Mouse (Mus musculus) hindbrain, embryonic 13.5 days (tissue): ENCODE results near the gene Sv2b. TPM values are rescaled to one million over a fixed set of nuclear protein-coding genes. Genes with fewer than 3 reads are reported as not detected.
"Not testable (repeated sequence)": the region's sequence is repeated elsewhere in the genome, so short reads cannot be mapped to it uniquely, and the experiment has no call there.

Experiments used
- ATAC-seq: fragments of 200-750 bp; cut with Nextera tagmentation; 2 replicates; pipeline ENCODE4 v1.8.0; 2017; ENCODE audit warnings: moderate TSS enrichment; ENCODE audit not compliant: low FRiP score
- H3K27ac ChIP-seq: fragments of 300-500 bp; sonication (generic); 2 replicates; pipeline ENCODE4 v1.5.1; 2015; ENCODE audit warnings: inconsistent platforms, mild to moderate bottlenecking, moderate library complexity
- H3K27me3 ChIP-seq: fragments of 300-500 bp; sonication (generic); 2 replicates; pipeline ENCODE4 v1.6.1; 2015; ENCODE audit warnings: mild to moderate bottlenecking, inconsistent platforms
- H3K36me3 ChIP-seq: fragments of 300-500 bp; sonication (generic); 2 replicates; pipeline ENCODE4 v1.6.1; 2015; ENCODE audit warnings: mild to moderate bottlenecking, inconsistent platforms
- H3K4me1 ChIP-seq: fragments of 300-500 bp; sonication (generic); replicated peaks from 2 replicates; pipeline ENCODE4 v1.6.1; 2015; ENCODE audit warnings: inconsistent platforms
- H3K4me2 ChIP-seq: fragments of 300-500 bp; sonication (generic); 2 replicates; pipeline ENCODE4 v1.6.1; 2015; ENCODE audit warnings: inconsistent platforms, mild to moderate bottlenecking, moderate library complexity
- H3K4me3 ChIP-seq: fragments of 300-500 bp; sonication (generic); 2 replicates; pipeline ENCODE4 v1.5.1; 2015; ENCODE audit warnings: mild to moderate bottlenecking, inconsistent platforms
- H3K9ac ChIP-seq: fragments of 300-500 bp; sonication (generic); 2 replicates; pipeline ENCODE4 v1.6.1; 2015; ENCODE audit warnings: mild to moderate bottlenecking, inconsistent platforms
- H3K9me3 ChIP-seq: fragments of 300-500 bp; sonication (generic); 2 replicates; pipeline ENCODE4 v1.6.1; 2016; ENCODE audit warnings: inconsistent platforms
- WGBS: fragments of 180-500 bp; shearing (Covaris S2); methylation state at CpG from one replicate; pipeline ENCODE4 v1.1.7; 2015; 5-methylcytosine and 5-hydroxymethylcytosine counted together
- polyA plus RNA-seq: library from polyadenylated mRNA; unstranded; fragments of >200 nt; fragmentation: Nextera tagmentation; extraction: Ambion mirVana; gene quantifications from 2 replicates; pipeline ENCODE4 v1.2.1, GENCODE M21; 2015

The Sv2b gene
- polyA plus RNA-seq, 1 experiment from 2014 or later, result 8.9 TPM

- H3K4me3 ChIP-seq, result no peak overlapping the region
- no peaks in the 10 kb centered on the region for H3K36me3 ChIP-seq
- no peak for ATAC-seq
- no peak overlapping the region for H3K4me2 ChIP-seq
- H3K4me1 ChIP-seq, result peaks cover 6% of the 10 kb centered on the region; the same call in 1 of the 2 replicates
- no peaks in the 10 kb centered on the region for H3K27me3 ChIP-seq
- H3K9me3 ChIP-seq, result no peaks in the 10 kb centered on the region
- H3K9ac ChIP-seq, result no peak overlapping the region
- WGBS, result 43% methylated on average over 8 of the region's 8 CpGs
- no peak overlapping the region for H3K27ac ChIP-seq
Observed at GRCm38 (mm10) chr7:75240754-75241507, 68.1 kb downstream of the Sv2b start.

- WGBS, result 95% methylated on average over 1 of the region's 1 CpGs
- Histone ChIP-seq H3K27me3 (no peaks in the 10 kb centered on the region), H3K36me3 (no peaks in the 10 kb centered on the region), H3K4me2 (no peak overlapping the region), H3K9ac (no peak overlapping the region), H3K9me3 (no peaks in the 10 kb centered on the region), H3K27ac (no peak overlapping the region), H3K4me3 (no peak overlapping the region), H3K4me1 (peaks cover 6% of the 10 kb centered on the region; the same call in 1 of the 2 replicates)
- ATAC-seq, result no peak
Observed at GRCm38 (mm10) chr7:75236386-75236785, 72.7 kb downstream of the Sv2b start.

- Histone ChIP-seq H3K27me3 (no peaks in the 10 kb centered on the region), H3K4me2 (no peak overlapping the region), H3K9me3 (peaks cover 6% of the 10 kb centered on the region; the same call in 1 of the 2 replicates), H3K4me1 (no peaks in the 10 kb centered on the region), H3K9ac (no peak overlapping the region), H3K27ac (no peak overlapping the region), H3K4me3 (no peak overlapping the region), H3K36me3 (no peaks in the 10 kb centered on the region)
- ATAC-seq, result no peak
- WGBS, result 90% methylated on average over 4 of the region's 4 CpGs
Observed at GRCm38 (mm10) chr7:75224206-75224605, 84.9 kb downstream of the Sv2b start.

GRCm38 (mm10) chr7:75222704-75223431 is 86.2 kb downstream of the Sv2b start:
- Histone ChIP-seq H3K4me1 (no peaks in the 10 kb centered on the region), H3K4me2 (no peak overlapping the region), H3K4me3 (no peak overlapping the region), H3K27ac (no peak overlapping the region), H3K9ac (no peak overlapping the region), H3K9me3 (peaks cover 6% of the 10 kb centered on the region; the same call in 1 of the 2 replicates), H3K27me3 (no peaks in the 10 kb centered on the region), H3K36me3 (no peaks in the 10 kb centered on the region)
- ATAC-seq, result no peak
- 80% methylated on average over 7 of the region's 7 CpGs for WGBS

- Histone ChIP-seq H3K27ac (no peak overlapping the region), H3K36me3 (no peaks in the 10 kb centered on the region), H3K9me3 (peaks cover 6% of the 10 kb centered on the region; the same call in 1 of the 2 replicates), H3K4me1 (no peaks in the 10 kb centered on the region), H3K4me3 (no peak overlapping the region), H3K9ac (no peak overlapping the region), H3K4me2 (no peak overlapping the region), H3K27me3 (no peaks in the 10 kb centered on the region)
- WGBS, result 38% methylated on average over 1 of the region's 1 CpGs
- no peak for ATAC-seq
Observed at GRCm38 (mm10) chr7:75220786-75221185, 88.3 kb downstream of the Sv2b start.

- Histone ChIP-seq H3K36me3 (no peaks in the 10 kb centered on the region), H3K9ac (no peak overlapping the region), H3K4me1 (no peaks in the 10 kb centered on the region), H3K27ac (no peak overlapping the region), H3K9me3 (peaks cover 6% of the 10 kb centered on the region; the same call in 1 of the 2 replicates), H3K4me2 (no peak overlapping the region), H3K27me3 (no peaks in the 10 kb centered on the region), H3K4me3 (no peak overlapping the region)
- no peak for ATAC-seq
Observed at GRCm38 (mm10) chr7:75220296-75220695, 88.8 kb downstream of the Sv2b start.

- H3K27me3 ChIP-seq, result no peaks in the 10 kb centered on the region
- no peak overlapping the region for H3K9ac ChIP-seq
- H3K9me3 ChIP-seq, result peaks cover 6% of the 10 kb centered on the region; the same call in 1 of the 2 replicates
- H3K36me3 ChIP-seq, result no peaks in the 10 kb centered on the region
- H3K4me2 ChIP-seq, result no peak overlapping the region
- no peaks in the 10 kb centered on the region for H3K4me1 ChIP-seq
- no peak overlapping the region for H3K27ac ChIP-seq
- no peak overlapping the region for H3K4me3 ChIP-seq
- WGBS, result 91% methylated on average over 7 of the region's 7 CpGs
- no peak for ATAC-seq
Observed at GRCm38 (mm10) chr7:75216180-75216579, 92.9 kb downstream of the Sv2b start.

- no peaks in the 10 kb centered on the region for H3K36me3 ChIP-seq
- H3K9me3 ChIP-seq, result no peaks in the 10 kb centered on the region
- H3K9ac ChIP-seq, result no peak overlapping the region
- no peaks in the 10 kb centered on the region for H3K27me3 ChIP-seq
- peak overlapping the region; percentile 44 for H3K27ac ChIP-seq
- no peak overlapping the region for H3K4me2 ChIP-seq
- 59% methylated on average over 4 of the region's 4 CpGs for whole genome bisulfite sequencing
- H3K4me3 ChIP-seq, result no peak overlapping the region
- H3K4me1 ChIP-seq, result peaks cover 5% of the 10 kb centered on the region
- ATAC-seq, result no peak
Observed at GRCm38 (mm10) chr7:75209221-75209641, 99.8 kb downstream of the Sv2b start.

- H3K4me3 ChIP-seq, result no peak overlapping the region
- no peaks in the 10 kb centered on the region for H3K36me3 ChIP-seq
- H3K27ac ChIP-seq, result no peak overlapping the region
- no peaks in the 10 kb centered on the region for H3K9me3 ChIP-seq
- WGBS, result 64% methylated on average over 3 of the region's 3 CpGs
- no peaks in the 10 kb centered on the region for H3K27me3 ChIP-seq
- peaks cover 5% of the 10 kb centered on the region for H3K4me1 ChIP-seq
- no peak overlapping the region for H3K9ac ChIP-seq
- no peak for ATAC-seq
- no peak overlapping the region for H3K4me2 ChIP-seq
Observed at GRCm38 (mm10) chr7:75207965-75208644, 101.0 kb downstream of the Sv2b start.

GRCm38 (mm10) chr7:75206671-75207070 is 102.4 kb downstream of the Sv2b start:
- Histone ChIP-seq H3K4me2 (no peak overlapping the region), H3K4me3 (no peak overlapping the region), H3K27me3 (no peaks in the 10 kb centered on the region), H3K9ac (no peak overlapping the region), H3K36me3 (no peaks in the 10 kb centered on the region), H3K4me1 (peaks cover 5% of the 10 kb centered on the region), H3K9me3 (no peaks in the 10 kb centered on the region), H3K27ac (no peak overlapping the region)
- ATAC-seq, result no peak
- WGBS, result 89% methylated on average over 3 of the region's 3 CpGs

- Histone ChIP-seq H3K4me3 (no peak overlapping the region), H3K36me3 (no peaks in the 10 kb centered on the region), H3K4me2 (no peak overlapping the region), H3K9ac (no peak overlapping the region), H3K27me3 (no peaks in the 10 kb centered on the region), H3K27ac (no peak overlapping the region), H3K4me1 (peaks cover 5% of the 10 kb centered on the region), H3K9me3 (no peaks in the 10 kb centered on the region)
- ATAC-seq, result no peak
- 68% methylated on average over 3 of the region's 3 CpGs for WGBS
Observed at GRCm38 (mm10) chr7:75205386-75205785, 103.7 kb downstream of the Sv2b start.

- not testable (repeated sequence) for H3K36me3 ChIP-seq, H3K27ac ChIP-seq, H3K4me3 ChIP-seq, H3K9me3 ChIP-seq, H3K9ac ChIP-seq, H3K27me3 ChIP-seq, H3K4me1 ChIP-seq, H3K4me2 ChIP-seq
- whole genome bisulfite sequencing, result 93% methylated on average over 1 of the region's 1 CpGs
- ATAC-seq, result peak; percentile 46; the same call in 1 of the 2 replicates
Observed at GRCm38 (mm10) chr7:75194919-75195230, 114.2 kb downstream of the Sv2b start.
